Mouse (Mus musculus) midbrain, embryonic 11.5 days (tissue): ENCODE measurements around the gene Tfg. TPM values are rescaled to one million over a fixed set of nuclear protein-coding genes. Genes with fewer than 3 reads are reported as not detected.

ENCODE experiments used
- ATAC-seq: fragments of 200-750 bp; cut with Nextera tagmentation; 2 replicates; pipeline ENCODE4 v1.8.0; 2017; ENCODE audit warnings: moderate TSS enrichment, moderate library complexity; ENCODE audit not compliant: low FRiP score
- DNase-seq: peaks from one replicate; pipeline ENCODE4 v3.0.0; 2015; ENCODE audit warnings: low spot score; ENCODE audit errors: missing footprints
- H3K27ac ChIP-seq: fragments of 300-500 bp; sonication (generic); 2 replicates; pipeline ENCODE4 v1.5.1; 2014; ENCODE audit warnings: low read depth, low read length
- H3K27me3 ChIP-seq: fragments of 300-500 bp; sonication (generic); 2 replicates; pipeline ENCODE4 v1.6.1; 2014; ENCODE audit warnings: mild to moderate bottlenecking, low read length, moderate library complexity, mixed read lengths; ENCODE audit not compliant: control insufficient read depth, insufficient read depth
- H3K36me3 ChIP-seq: fragments of 300-500 bp; sonication (generic); 2 replicates; pipeline ENCODE4 v1.6.1; 2014; ENCODE audit warnings: mild to moderate bottlenecking, low read length, moderate library complexity, mixed read lengths; ENCODE audit not compliant: control insufficient read depth, insufficient read depth
- H3K4me1 ChIP-seq: fragments of 300-500 bp; sonication (generic); 2 replicates; pipeline ENCODE4 v1.6.1; 2014; ENCODE audit warnings: low read length; ENCODE audit not compliant: control insufficient read depth, insufficient read depth
- H3K4me2 ChIP-seq: fragments of 300-500 bp; sonication (generic); 2 replicates; pipeline ENCODE4 v1.6.1; 2014; ENCODE audit warnings: mild to moderate bottlenecking, moderate library complexity
- H3K4me3 ChIP-seq: fragments of 300-500 bp; sonication (generic); 2 replicates; pipeline ENCODE4 v1.5.1; 2014; ENCODE audit warnings: low read depth, low read length
- H3K9ac ChIP-seq: fragments of 300-500 bp; sonication (generic); 2 replicates; pipeline ENCODE4 v1.6.1; 2014; ENCODE audit warnings: low read length
- H3K9me3 ChIP-seq: fragments of 300-500 bp; sonication (generic); 2 replicates; pipeline ENCODE4 v1.6.1; 2016; ENCODE audit warnings: low read length; ENCODE audit not compliant: control insufficient read depth
- WGBS: fragments of 180-500 bp; shearing (Covaris S2); extraction: QIAGEN DNeasy Blood & Tissue Kit; methylation state at CpG from one replicate; pipeline ENCODE4 v1.1.7; 2014; 5-methylcytosine and 5-hydroxymethylcytosine counted together
- polyA plus RNA-seq: library from polyadenylated mRNA; unstranded; fragments of >200 nt; fragmentation: Nextera tagmentation; extraction: Ambion mirVana; gene quantifications from 2 replicates; pipeline ENCODE4 v1.2.1, GENCODE M21; 2014

Gene Tfg
- 248 and 257 TPM in 2 replicates for polyA plus RNA-seq

DNA sequence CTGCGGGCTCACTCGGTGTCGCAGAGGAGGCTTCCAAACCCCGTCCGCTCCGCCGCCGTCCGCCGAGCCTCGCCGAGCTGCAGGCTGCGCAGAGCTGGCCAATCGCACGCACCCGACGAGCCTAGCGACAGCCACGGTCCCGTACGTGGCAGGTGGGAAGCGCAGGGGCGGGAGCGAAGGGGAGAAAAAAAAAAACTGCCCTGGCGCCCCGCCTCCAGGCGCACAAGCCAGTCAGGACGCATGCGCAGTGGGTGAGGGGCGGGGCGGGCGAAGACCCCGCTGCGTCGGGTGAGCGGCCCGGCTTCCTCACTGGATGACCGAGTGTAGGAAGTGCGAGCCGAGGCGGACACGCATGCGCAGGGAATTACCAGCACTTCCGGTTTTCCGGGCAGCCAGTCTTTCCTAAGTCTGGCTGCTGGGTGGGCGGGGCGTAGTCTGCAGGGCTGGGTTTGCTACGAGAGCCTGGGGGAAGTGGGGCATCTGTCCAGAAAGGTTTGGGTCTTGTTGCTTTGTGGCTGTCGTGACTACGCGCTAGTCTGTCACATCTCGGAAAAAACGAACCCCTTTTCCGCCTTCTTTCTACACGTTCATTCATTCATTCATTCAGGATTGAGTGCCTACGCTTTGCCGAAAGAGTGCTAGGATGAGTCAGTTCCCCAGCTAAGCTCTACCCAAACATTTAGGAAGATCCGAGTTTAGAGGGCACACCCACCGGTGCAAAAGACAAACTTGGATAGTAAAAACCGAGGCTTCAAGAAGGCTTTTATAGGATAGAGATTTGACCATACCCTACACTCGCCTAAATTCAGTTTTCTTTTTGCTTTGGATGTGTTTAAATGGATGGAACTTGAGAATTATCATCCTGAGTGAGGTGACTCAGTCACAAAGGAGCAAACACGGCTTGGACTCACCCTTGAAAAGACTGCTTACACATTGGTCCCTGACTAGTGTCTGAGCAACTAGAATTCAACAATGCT, at the start of gene Tfg:
Gene Tfg (minus strand): TSS at position 227 of the 977 bp plus-strand sequence.
- WGBS = under 1% methylated on average over 62 of the region's 62 CpGs
- peak within 1 kb of the TSS; percentile 97 for H3K27ac ChIP-seq
- no peaks in the 10 kb centered on the region for H3K9me3 ChIP-seq
- peak; percentile 100 for DNase-seq
- H3K4me2 ChIP-seq = peak within 1 kb of the TSS; percentile 74
- no peaks in the 10 kb centered on the region for H3K27me3 ChIP-seq
- peak within 1 kb of the TSS; percentile 81 for H3K4me3 ChIP-seq
- H3K36me3 ChIP-seq = no peaks in the 10 kb centered on the region; the same call in 1 of the 2 replicates
- peak; percentile 97 for ATAC-seq
- H3K9ac ChIP-seq = peak within 1 kb of the TSS; percentile 91
- peaks cover 10% of the 10 kb centered on the region for H3K4me1 ChIP-seq

DNA sequence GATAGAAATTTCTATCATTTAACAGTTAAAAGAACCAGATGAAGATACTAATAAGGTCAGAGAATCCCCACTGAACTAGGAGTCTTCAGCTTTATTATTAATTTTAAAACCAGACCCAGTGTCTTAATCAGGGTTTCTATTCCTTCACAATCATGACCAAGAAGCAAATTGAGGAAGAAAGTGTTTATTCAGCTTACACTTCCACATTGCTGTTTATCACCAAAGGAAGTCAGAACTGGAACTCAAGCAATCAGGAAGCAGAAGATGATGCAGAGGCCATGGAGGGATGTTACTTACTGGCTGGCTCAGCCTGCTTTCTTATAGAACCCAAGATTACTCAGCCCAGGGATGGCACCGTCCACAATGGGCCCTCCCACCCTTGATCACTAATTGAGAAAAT, 11.8 kb upstream of the Tfg start:
- Histone ChIP-seq H3K27ac (no peak overlapping the region), H3K27me3 (no peaks in the 10 kb centered on the region), H3K4me2 (no peak overlapping the region), H3K36me3 (no peaks in the 10 kb centered on the region), H3K9ac (no peak overlapping the region), H3K9me3 (no peaks in the 10 kb centered on the region), H3K4me1 (no peaks in the 10 kb centered on the region), H3K4me3 (no peak overlapping the region)
- WGBS = 21% methylated on average over 1 of the region's 1 CpGs
- no peak for ATAC-seq
- no peak for DNase-seq

DNA sequence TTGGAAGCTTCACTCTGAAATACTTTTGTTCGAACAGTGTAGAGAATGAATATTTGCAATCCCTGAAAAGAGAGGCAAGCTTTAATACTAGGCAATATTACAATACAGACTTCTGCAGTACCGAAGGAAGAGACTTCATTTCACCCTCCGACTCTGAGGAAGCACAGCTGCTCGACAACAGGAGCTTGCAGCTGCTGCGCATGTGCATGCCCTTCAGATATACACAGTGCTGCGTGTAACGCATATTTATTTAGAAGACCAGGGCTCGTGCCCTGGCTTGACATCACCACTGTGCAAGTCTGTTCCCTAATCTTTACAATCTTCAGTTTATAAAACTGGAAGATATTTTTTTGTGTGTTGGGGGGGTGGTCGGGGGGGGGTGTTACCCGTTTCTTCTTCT, 7.7 kb upstream of the Tfg start:
- no peak overlapping the region for H3K27ac ChIP-seq
- no peaks in the 10 kb centered on the region for H3K27me3 ChIP-seq
- H3K4me3 ChIP-seq = no peak overlapping the region
- no peak for DNase-seq
- no peaks in the 10 kb centered on the region for H3K36me3 ChIP-seq
- no peaks in the 10 kb centered on the region for H3K9me3 ChIP-seq
- WGBS = 86% methylated on average over 10 of the region's 10 CpGs
- no peak overlapping the region for H3K4me2 ChIP-seq
- H3K4me1 ChIP-seq = no peaks in the 10 kb centered on the region
- no peak for ATAC-seq
- H3K9ac ChIP-seq = no peak overlapping the region

DNA sequence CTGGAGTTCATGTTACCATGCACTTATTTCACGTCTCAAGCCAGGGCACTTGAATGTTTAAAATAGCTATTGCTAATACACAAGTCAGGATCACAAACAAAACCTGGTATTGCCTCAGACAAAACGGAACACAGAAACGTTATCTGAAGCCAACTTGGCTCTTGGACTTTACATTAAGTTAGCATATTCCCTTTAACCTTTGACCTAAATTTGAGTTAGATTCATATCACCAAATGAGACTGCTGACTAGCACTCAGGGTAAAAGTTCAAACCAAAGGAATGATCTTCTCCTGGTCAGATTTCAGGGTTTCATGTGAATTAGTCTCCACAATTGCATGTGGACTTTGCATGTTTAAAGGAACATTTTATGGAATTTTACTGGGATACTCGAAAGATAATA, 5.1 kb upstream of the Tfg start:
- Histone ChIP-seq H3K9me3 (no peaks in the 10 kb centered on the region), H3K9ac (no peak overlapping the region), H3K27me3 (no peaks in the 10 kb centered on the region), H3K4me2 (no peak overlapping the region), H3K36me3 (no peaks in the 10 kb centered on the region), H3K27ac (no peak overlapping the region), H3K4me1 (no peaks in the 10 kb centered on the region), H3K4me3 (no peak overlapping the region)
- ATAC-seq (no peak), DNase-seq (no peak)
- WGBS = 74% methylated on average over 4 of the region's 4 CpGs

DNA sequence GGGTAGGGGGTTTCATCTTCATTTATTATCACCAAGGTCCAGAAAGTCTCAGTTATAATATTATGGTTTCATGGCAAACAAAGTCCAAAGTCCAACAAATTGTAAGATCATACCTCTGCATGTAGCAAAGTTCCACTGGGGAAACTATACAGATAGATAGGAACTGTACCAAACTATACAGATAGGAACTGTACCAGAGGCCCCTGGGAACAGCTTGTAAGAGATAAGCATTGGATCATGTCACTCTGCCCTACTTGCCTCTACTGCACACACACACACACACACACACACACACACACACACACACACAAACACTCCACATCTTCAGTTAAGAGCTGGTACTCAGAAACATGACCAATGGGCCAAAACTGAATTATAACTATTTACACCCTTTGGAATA, 1.8 kb upstream of the Tfg start:
- no peaks in the 10 kb centered on the region for H3K27me3 ChIP-seq
- no peak overlapping the region for H3K27ac ChIP-seq
- peaks cover 10% of the 10 kb centered on the region for H3K4me1 ChIP-seq
- DNase-seq (no peak), ATAC-seq (no peak)
- H3K9ac ChIP-seq = no peak overlapping the region
- no peak overlapping the region for H3K4me2 ChIP-seq
- H3K36me3 ChIP-seq = no peaks in the 10 kb centered on the region
- no peaks in the 10 kb centered on the region for H3K9me3 ChIP-seq
- no peak overlapping the region for H3K4me3 ChIP-seq

DNA sequence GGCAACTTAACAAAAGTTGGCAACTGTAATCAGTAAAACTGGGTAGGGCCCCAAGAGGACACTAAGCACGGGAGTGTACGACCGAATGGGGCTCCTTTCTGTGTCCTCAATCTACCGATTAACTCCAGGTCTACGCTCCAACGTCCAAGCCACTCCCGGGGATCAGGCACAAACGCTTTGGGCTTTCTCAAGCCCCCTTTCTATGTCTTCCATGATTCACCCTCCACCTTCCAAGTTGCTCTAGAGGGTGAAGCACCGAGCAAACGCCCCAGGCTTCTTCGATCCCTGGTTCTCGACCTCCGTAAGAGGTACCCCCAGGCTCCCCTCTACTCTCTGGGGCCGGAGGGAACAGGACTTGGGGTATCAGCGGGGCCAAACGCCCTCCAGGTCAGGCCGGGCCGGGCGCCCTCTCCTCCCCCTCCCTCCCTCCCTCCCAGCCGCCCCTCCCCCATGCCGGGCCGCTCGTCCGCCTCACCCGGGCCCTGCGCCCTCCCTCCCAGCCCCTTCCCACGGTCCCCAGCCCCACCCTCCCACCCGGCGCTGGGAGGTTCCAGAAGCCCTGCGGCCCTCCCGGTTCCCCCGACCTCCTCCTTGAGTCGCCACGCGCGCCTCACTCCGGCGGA, 582 bp downstream of the Tfg start:
- no peaks in the 10 kb centered on the region; the same call in none of the 2 replicates for H3K36me3 ChIP-seq
- no peaks in the 10 kb centered on the region for H3K27me3 ChIP-seq
- H3K4me1 ChIP-seq = peaks cover 10% of the 10 kb centered on the region
- no peaks in the 10 kb centered on the region for H3K9me3 ChIP-seq
- peak overlapping the region; percentile 97 for H3K27ac ChIP-seq
- H3K4me3 ChIP-seq = peak overlapping the region; percentile 81
- peak; percentile 83 for ATAC-seq
- H3K9ac ChIP-seq = peak overlapping the region; percentile 91
- peak overlapping the region; percentile 74 for H3K4me2 ChIP-seq
- under 1% methylated on average over 33 of the region's 38 CpGs for WGBS
- DNase-seq = peak; percentile 97

DNA sequence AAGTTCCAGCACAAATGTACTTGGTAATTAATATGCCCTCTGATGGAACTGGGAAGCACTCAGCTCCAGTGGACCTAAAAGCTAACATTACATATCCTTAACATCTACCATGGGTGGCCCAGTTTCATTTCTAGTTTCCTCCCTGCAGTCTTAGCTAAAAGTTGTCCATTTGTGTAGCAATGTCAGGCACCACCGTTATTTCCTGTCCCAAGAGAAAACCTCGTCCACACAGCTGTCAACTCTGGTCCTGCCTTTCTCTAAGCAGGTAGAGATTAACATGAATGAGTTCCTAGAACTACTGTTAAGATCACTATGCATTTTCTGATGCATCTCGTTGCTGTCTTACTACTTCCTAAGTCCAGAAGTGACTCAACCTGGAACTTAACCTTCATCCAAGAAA, 1.6 kb downstream of the Tfg start:
- H3K4me2 ChIP-seq = peak overlapping the region; percentile 74
- no peak for DNase-seq
- no peak for ATAC-seq
- no peak overlapping the region; the same call in 1 of the 2 replicates for H3K9ac ChIP-seq
- H3K4me3 ChIP-seq = peak overlapping the region; percentile 81
- WGBS = 81% methylated on average over 3 of the region's 3 CpGs
- H3K36me3 ChIP-seq = peaks cover 4% of the 10 kb centered on the region
- no peaks in the 10 kb centered on the region for H3K27me3 ChIP-seq
- peaks cover 10% of the 10 kb centered on the region for H3K4me1 ChIP-seq
- no peaks in the 10 kb centered on the region for H3K9me3 ChIP-seq
- H3K27ac ChIP-seq = no peak overlapping the region

DNA sequence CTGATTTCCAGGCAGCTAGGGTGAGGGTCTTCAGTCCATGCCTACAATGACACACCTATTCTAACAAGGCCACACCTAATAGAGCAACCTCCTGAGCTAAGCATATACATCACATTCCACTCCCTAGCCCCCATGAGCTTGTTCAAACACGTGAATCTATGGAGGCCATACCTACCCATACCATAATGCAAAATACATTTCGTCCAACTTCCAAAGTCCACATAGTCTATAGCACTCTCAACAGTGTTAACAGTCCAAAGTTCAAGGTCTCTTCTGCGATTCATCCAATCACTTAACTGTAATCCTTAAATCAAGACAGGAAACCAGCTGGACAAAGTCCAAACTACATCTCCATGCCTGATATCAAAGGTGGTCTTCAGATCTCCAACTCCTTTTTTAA, 7.2 kb downstream of the Tfg start:
- no peak for ATAC-seq
- no peak overlapping the region for H3K4me3 ChIP-seq
- H3K4me2 ChIP-seq = no peak overlapping the region
- no peak overlapping the region for H3K9ac ChIP-seq
- DNase-seq = no peak
- no peaks in the 10 kb centered on the region for H3K9me3 ChIP-seq
- H3K27ac ChIP-seq = no peak overlapping the region
- H3K36me3 ChIP-seq = peaks cover 15% of the 10 kb centered on the region
- 96% methylated on average over 3 of the region's 3 CpGs for WGBS
- H3K27me3 ChIP-seq = no peaks in the 10 kb centered on the region
- no peaks in the 10 kb centered on the region for H3K4me1 ChIP-seq

DNA sequence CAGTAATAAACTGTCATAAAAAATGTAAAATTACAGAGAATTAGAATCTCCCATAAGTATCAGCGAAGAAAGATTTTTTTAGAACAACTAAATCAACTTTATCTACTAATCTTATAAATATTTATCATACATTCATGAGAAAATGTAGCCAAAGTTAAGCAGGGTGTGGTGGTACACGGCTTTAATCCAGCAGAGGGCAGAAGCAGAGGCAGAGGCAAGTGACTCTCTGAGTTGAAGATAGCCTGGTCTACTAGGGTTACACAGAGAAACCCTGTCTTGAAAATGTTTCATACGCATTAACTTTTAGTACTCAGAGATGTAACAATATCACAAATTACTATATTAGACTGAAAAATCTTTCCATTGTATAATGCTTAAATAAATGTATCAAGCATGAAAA, 11.5 kb downstream of the Tfg start:
- no peak overlapping the region for H3K4me3 ChIP-seq
- no peaks in the 10 kb centered on the region for H3K9me3 ChIP-seq
- no peak overlapping the region for H3K4me2 ChIP-seq
- no peak for ATAC-seq
- H3K27me3 ChIP-seq = no peaks in the 10 kb centered on the region
- no peak overlapping the region for H3K9ac ChIP-seq
- H3K27ac ChIP-seq = no peak overlapping the region
- no peaks in the 10 kb centered on the region for H3K4me1 ChIP-seq
- DNase-seq = peak; percentile 45
- H3K36me3 ChIP-seq = peaks cover 11% of the 10 kb centered on the region
- WGBS = 91% methylated on average over 3 of the region's 3 CpGs
